Mouse (Mus musculus) embryonic fibroblast, embryonic 13.5 days (primary cell): ENCODE results near the gene Adnp.

Experiments used
- CTCF ChIP-seq: IDR thresholded peaks from 2 replicates; pipeline ENCODE4 v1.5.1; 2011; ENCODE audit warnings: mild to moderate bottlenecking, control low read depth, low read length, moderate library complexity, borderline replicate concordance; ENCODE audit not compliant: insufficient read depth
- POLR2A ChIP-seq: IDR thresholded peaks from 2 replicates; pipeline ENCODE4 v1.6.1; 2011; ENCODE audit warnings: low read depth, mild to moderate bottlenecking, control low read depth, low read length, moderate library complexity

GRCm38 (mm10) chr2:168137161-168137560, 69.8 kb downstream of the Adnp start:
- no peak for TF ChIP-seq CTCF
- TF ChIP-seq POLR2A, result no peak
